Mouse (Mus musculus) MEL (cell line): ENCODE measurements around the gene Tbx15. TPM values are rescaled to one million over a fixed set of nuclear protein-coding genes. Genes with fewer than 3 reads are reported as not detected.

Experiments
- DNase-seq: peaks from one replicate; pipeline ENCODE4 v3.0.0; 2011; ENCODE audit warnings: low read depth, low spot score
- H3K27ac ChIP-seq: 2 replicates; pipeline ENCODE4 v1.5.1; 2012; ENCODE audit warnings: low read depth, mild to moderate bottlenecking, control low read depth, low read length, moderate library complexity; ENCODE audit not compliant: control insufficient read depth
- H3K27me3 ChIP-seq, 2 experiments: fragments of 150-350 bp in 1 of 2; sonication (generic) in 1 of 2; 2 replicates each; pipeline ENCODE4 v1.6.1; 2012; ENCODE audit warnings: low read length in 2 of 2, mild to moderate bottlenecking in 2 of 2, improper control_type of control experiment in 1 of 2, moderate library complexity in 1 of 2; ENCODE audit not compliant: insufficient read depth in 2 of 2, control insufficient read depth in 1 of 2
- H3K36me3 ChIP-seq, 2 experiments: 2 replicates each; pipeline ENCODE4 v1.6.1; 2012 to 2014; ENCODE audit warnings: low read length in 2 of 2, improper control_type of control experiment in 1 of 2, inconsistent platforms in 1 of 2, mild to moderate bottlenecking in 1 of 2; ENCODE audit not compliant: insufficient read depth in 2 of 2, control insufficient read depth in 1 of 2
- H3K4me1 ChIP-seq, 2 experiments: fragments of 150-350 bp in 1 of 2; sonication (generic) in 1 of 2; 2 replicates each; pipeline ENCODE4 v1.6.1; 2012; ENCODE audit warnings: low read length in 2 of 2, improper control_type of control experiment in 1 of 2, mild to moderate bottlenecking in 1 of 2; ENCODE audit not compliant: insufficient read depth in 2 of 2, control insufficient read depth in 1 of 2
- H3K4me3 ChIP-seq, 2 experiments: fragments of 150-350 bp in 1 of 2; sonication (generic) in 1 of 2; 2 replicates each; pipeline ENCODE4 v1.5.1; 2012; ENCODE audit warnings: low read depth in 2 of 2, low read length in 2 of 2, mild to moderate bottlenecking in 2 of 2, moderate library complexity in 2 of 2, control low read depth in 1 of 2, improper control_type of control experiment in 1 of 2; ENCODE audit not compliant: control insufficient read depth in 1 of 2, insufficient read depth in 1 of 2
- H3K79me2 ChIP-seq: 2 replicates; pipeline ENCODE4 v1.6.1; 2012; ENCODE audit warnings: mild to moderate bottlenecking, low read length, moderate library complexity; ENCODE audit not compliant: control insufficient read depth, poor library complexity, insufficient read depth
- H3K9ac ChIP-seq: 2 replicates; pipeline ENCODE4 v1.6.1; 2012; ENCODE audit warnings: low read depth, mild to moderate bottlenecking, control low read depth, low read length, moderate library complexity; ENCODE audit not compliant: control insufficient read depth, poor library complexity, severe bottlenecking
- H3K9me3 ChIP-seq: fragments of 150-350 bp; sonication (generic); replicated peaks from 2 replicates; pipeline ENCODE4 v1.6.1; 2012; ENCODE audit warnings: mild to moderate bottlenecking, low read length, improper control_type of control experiment, moderate library complexity; ENCODE audit not compliant: insufficient read depth
- CHD1 ChIP-seq: IDR thresholded peaks from 2 replicates; pipeline ENCODE4 v1.6.1; 2012; ENCODE audit warnings: low read depth, mild to moderate bottlenecking, inconsistent platforms, low read length, improper control_type of control experiment
- E2F4 ChIP-seq: IDR thresholded peaks from 2 replicates; pipeline ENCODE4 v1.6.1; 2011; ENCODE audit warnings: low read depth, low read length, improper control_type of control experiment, borderline replicate concordance
- EP300 ChIP-seq, 2 experiments: IDR thresholded peaks; 2 replicates each; pipeline ENCODE4 v1.6.1; 2011; ENCODE audit warnings: improper control_type of control experiment in 2 of 2, low read length in 2 of 2, low read depth in 1 of 2, mild to moderate bottlenecking in 1 of 2
- GATA1 ChIP-seq: IDR thresholded peaks from 2 replicates; pipeline ENCODE4 v1.6.1; 2011; ENCODE audit warnings: low read depth, low read length, improper control_type of control experiment
- JUND ChIP-seq: IDR thresholded peaks from 2 replicates; pipeline ENCODE4 v1.6.1; 2011; ENCODE audit warnings: low read depth, mild to moderate bottlenecking, improper control_type of control experiment, low read length
- MAX ChIP-seq: IDR thresholded peaks from 2 replicates; pipeline ENCODE4 v1.6.1; 2011; ENCODE audit warnings: low read length, improper control_type of control experiment
- MAZ ChIP-seq: IDR thresholded peaks from 2 replicates; pipeline ENCODE4 v1.6.1; 2012; ENCODE audit warnings: low read depth, mild to moderate bottlenecking, inconsistent platforms, low read length, improper control_type of control experiment
- MXI1 ChIP-seq: IDR thresholded peaks from 2 replicates; pipeline ENCODE4 v1.6.1; 2011; ENCODE audit warnings: mild to moderate bottlenecking, low read depth, low read length, improper control_type of control experiment
- MYB ChIP-seq: IDR thresholded peaks from 2 replicates; pipeline ENCODE4 v1.6.1; 2011; ENCODE audit warnings: mild to moderate bottlenecking, low read depth, low read length, improper control_type of control experiment
- MYC ChIP-seq: IDR thresholded peaks from 2 replicates; pipeline ENCODE4 v1.6.1; 2011; ENCODE audit warnings: low read depth, mild to moderate bottlenecking, low read length, improper control_type of control experiment, moderate library complexity
- NELFE ChIP-seq: IDR thresholded peaks from 2 replicates; pipeline ENCODE4 v1.6.1; 2011; ENCODE audit warnings: low read depth, low read length, improper control_type of control experiment
- POLR2A ChIP-seq, 2 experiments: IDR thresholded peaks; 2 replicates each; pipeline ENCODE4 v1.6.1; 2011 to 2012; ENCODE audit warnings: low read length in 2 of 2, mild to moderate bottlenecking in 2 of 2, control low read depth in 1 of 2, improper control_type of control experiment in 1 of 2, low read depth in 1 of 2, moderate library complexity in 1 of 2; ENCODE audit not compliant: control insufficient read depth in 1 of 2, insufficient read depth in 1 of 2, poor library complexity in 1 of 2
- RAD21 ChIP-seq: IDR thresholded peaks from 2 replicates; pipeline ENCODE4 v1.6.1; 2011; ENCODE audit warnings: mild to moderate bottlenecking, low read depth, low read length, improper control_type of control experiment
- RCOR1 ChIP-seq: IDR thresholded peaks from 2 replicates; pipeline ENCODE4 v1.6.1; 2012; ENCODE audit warnings: low read depth, mild to moderate bottlenecking, inconsistent platforms, low read length, improper control_type of control experiment
- SIN3A ChIP-seq: IDR thresholded peaks from 2 replicates; pipeline ENCODE4 v1.6.1; 2012; ENCODE audit warnings: low read length, improper control_type of control experiment, inconsistent platforms
- TBP ChIP-seq: IDR thresholded peaks from 2 replicates; pipeline ENCODE4 v1.8.0; 2011; ENCODE audit warnings: low read depth, low read length, improper control_type of control experiment
- TCF12 ChIP-seq: IDR thresholded peaks from 2 replicates; pipeline ENCODE4 v1.6.1; 2014; ENCODE audit warnings: low read depth, mild to moderate bottlenecking, inconsistent platforms, low read length, improper control_type of control experiment, moderate library complexity
- UBTF ChIP-seq: IDR thresholded peaks from 2 replicates; pipeline ENCODE4 v1.6.1; 2012; ENCODE audit warnings: low read depth, mild to moderate bottlenecking, inconsistent platforms, low read length, improper control_type of control experiment, moderate library complexity, borderline replicate concordance; ENCODE audit not compliant: insufficient read depth
- USF1 ChIP-seq: IDR thresholded peaks from 2 replicates; pipeline ENCODE4 v1.6.1; 2014; ENCODE audit warnings: low read depth, mild to moderate bottlenecking, inconsistent platforms, low read length, improper control_type of control experiment, moderate library complexity
- ZC3H11A ChIP-seq: IDR thresholded peaks from 2 replicates; pipeline ENCODE4 v1.6.1; 2012; ENCODE audit warnings: low read depth, mild to moderate bottlenecking, inconsistent platforms, low read length, improper control_type of control experiment
- ZKSCAN1 ChIP-seq: IDR thresholded peaks from 2 replicates; pipeline ENCODE4 v1.6.1; 2012; ENCODE audit warnings: low read depth, mild to moderate bottlenecking, inconsistent platforms, low read length, improper control_type of control experiment, moderate library complexity
- polyA plus RNA-seq, 2 experiments: library from polyadenylated mRNA; stranded (reverse) in 1 of 2; unstranded in 1 of 2; fragments of >175 nt in 1 of 2; fragments of >200 nt in 1 of 2; gene quantifications; 2 replicates each; pipeline versions ENCODE4 v1.2.1 to v1.2.4; 2012; ENCODE audit warnings: low replicate concordance in 2 of 2, low read depth in 1 of 2; ENCODE audit not compliant: insufficient read length in 2 of 2, insufficient read depth in 1 of 2, missing spikeins in 1 of 2
- total RNA-seq: library from RNA; depleted of rRNA; stranded (reverse); fragments of 300-350 nt; gene quantifications from 2 replicates; pipeline ENCODE4 v1.2.3, GENCODE M21; 2012

Gene Tbx15
- total and polyA plus RNA-seq, 3 experiments, result 8.9 to 13.0 TPM; not detected in 1

GRCm38 (mm10) chr3:99264695-99265094 is 24.5 kb downstream of the Tbx15 start (continued):
- TF ChIP-seq EP300 (IDR thresholded peaks at IDR 0.05; ENCODE audit: low read depth in 1 of 2, low read length in 2 of 2) (peak; percentile 85 to 87), NELFE (peak; percentile 30; the same call in 1 of the 2 replicates), MAX (peak; percentile 72), TBP (peak; percentile 38; the same call in 1 of the 2 replicates), MYB (no peak), TCF12 (peak; percentile 85), E2F4 (no peak), USF1 (no peak), POLR2A (IDR thresholded peaks at IDR 0.05; ENCODE audit: control insufficient read depth in 1 of 2, insufficient read depth in 1 of 2, low read depth in 1 of 2, low read length in 2 of 2, poor library complexity in 1 of 2) (peak in 1 of 2 experiments; percentile 44; a peak in 1 of 4 replicates), UBTF (no peak)
- TF ChIP-seq, all 39 proteins: peak for 17

GRCm38 (mm10) chr3:99266752-99267303 is 26.6 kb downstream of the Tbx15 start:
- Histone ChIP-seq H3K9me3 (no peaks in the 10 kb centered on the region), H3K27ac (no peak overlapping the region), H3K36me3 (peaks cover 0 to 12% of the 10 kb centered on the region in 2 experiments), H3K79me2 (0 out of 2 replicates have a peak, but pooled peaks cover 1% of the 10 kb centered on the region), H3K4me3 (no peak overlapping the region), H3K27me3 (no peaks in the 10 kb centered on the region), H3K9ac (no peak overlapping the region), H3K4me1 (peaks cover 2 to 5% of the 10 kb centered on the region in 2 experiments; a peak in 3 of 4 replicates)
- DNase-seq, result no peak
- no peak for TF ChIP-seq RAD21
- TF ChIP-seq ZC3H11A, result no peak
- TF ChIP-seq CHD1, result no peak
- no peak for TF ChIP-seq GATA1
- no peak for TF ChIP-seq MAX
- no peak for TF ChIP-seq TCF12
- no peak for TF ChIP-seq RCOR1
- TF ChIP-seq JUND, result no peak
- TF ChIP-seq SIN3A, result no peak
- TF ChIP-seq ZKSCAN1, result no peak
- TF ChIP-seq MXI1, result no peak
- TF ChIP-seq EP300 (IDR thresholded peaks at IDR 0.05; ENCODE audit: low read depth in 1 of 2, low read length in 2 of 2), result no peak
- no peak for TF ChIP-seq MYC
- TF ChIP-seq MAZ, result no peak
- TF ChIP-seq NELFE, result no peak
